Mouse (Mus musculus) megakaryocyte, adult 5-6 weeks (primary cell): Measurements from ENCODE around the gene Flt1. TPM values are rescaled to one million over a fixed set of nuclear protein-coding genes. Genes with fewer than 3 reads are reported as not detected.
"Not testable (repeated sequence)": the region's sequence is repeated elsewhere in the genome, so short reads cannot be mapped to it uniquely, and the experiment has no call there.

ENCODE experiments used
- ATAC-seq: 2 replicates; pipeline ENCODE4 v1.8.0; 2016; ENCODE audit warnings: mild to moderate bottlenecking, inconsistent platforms; ENCODE audit not compliant: poor library complexity, severe bottlenecking
- total RNA-seq, 2 experiments: library from RNA; stranded (forward) in 1 of 2; stranded (reverse) in 1 of 2; fragments of 153-499, 151-499 nt in 1 of 2; fragments of 221-1000, 200-1000 nt in 1 of 2; gene quantifications; 2 replicates each; pipeline versions ENCODE4 v1.2.3 to v1.2.4; 2015 to 2017

Flt1 gene
- total RNA-seq, 2 experiments from 2014 or later, result 2.3 to 5.3 TPM

GRCm38 (mm10) chr5:147616450-147616849 is 109.4 kb downstream of the Flt1 start:
- no peak for ATAC-seq

GRCm38 (mm10) chr5:147614659-147615058 is 111.2 kb downstream of the Flt1 start:
- ATAC-seq, result no peak

GRCm38 (mm10) chr5:147611348-147611747 is 114.5 kb downstream of the Flt1 start:
- not testable (repeated sequence) for ATAC-seq

GRCm38 (mm10) chr5:147607256-147607975 is 118.4 kb downstream of the Flt1 start:
- ATAC-seq, result no peak

- no peak for ATAC-seq
These were observed 119.1 kb downstream of the Flt1 start for GRCm38 (mm10) chr5:147606751-147607150.

GRCm38 (mm10) chr5:147601460-147602360 is 124.1 kb downstream of the Flt1 start:
- no peak for ATAC-seq

GRCm38 (mm10) chr5:147597825-147598224 is 128.0 kb downstream of the Flt1 start:
- no peak for ATAC-seq

- peak; percentile 67 for ATAC-seq
These were observed 136.0 kb downstream of the Flt1 start for GRCm38 (mm10) chr5:147589814-147590213.

GRCm38 (mm10) chr5:147585070-147585469 is 140.7 kb downstream of the Flt1 start:
- ATAC-seq, result no peak

- ATAC-seq, result no peak
These were observed 141.2 kb downstream of the Flt1 start for GRCm38 (mm10) chr5:147584648-147585047.

GRCm38 (mm10) chr5:147583702-147584298 is 142.0 kb downstream of the Flt1 start:
- peak; percentile 84 for ATAC-seq

- no peak for ATAC-seq
These were observed 145.6 kb downstream of the Flt1 start for GRCm38 (mm10) chr5:147580181-147580580.

- ATAC-seq, result no peak
These were observed 146.1 kb downstream of the Flt1 start for GRCm38 (mm10) chr5:147579691-147580090.

GRCm38 (mm10) chr5:147579148-147579547 is 146.7 kb downstream of the Flt1 start:
- no peak for ATAC-seq

- no peak for ATAC-seq
These were observed 148.8 kb downstream of the Flt1 start for GRCm38 (mm10) chr5:147577003-147577402.

- ATAC-seq, result peak; percentile 73
These were observed 151.3 kb downstream of the Flt1 start for GRCm38 (mm10) chr5:147574517-147574916.

- no peak for ATAC-seq
These were observed 152.3 kb downstream of the Flt1 start for GRCm38 (mm10) chr5:147573555-147573954.

GRCm38 (mm10) chr5:147572695-147573094 is 153.1 kb downstream of the Flt1 start:
- no peak for ATAC-seq

- ATAC-seq, result no peak
These were observed 159.5 kb downstream of the Flt1 start for GRCm38 (mm10) chr5:147566335-147566734.

- no peak for ATAC-seq
These were observed 160.4 kb downstream of the Flt1 start for GRCm38 (mm10) chr5:147565444-147565843.

GRCm38 (mm10) chr5:147564140-147564590 is 161.6 kb downstream of the Flt1 start:
- peak; percentile 69 for ATAC-seq
